Mouse (Mus musculus): ENCODE measurements around the gene Nedd4. TPM values are rescaled to one million over a fixed set of nuclear protein-coding genes. Genes with fewer than 3 reads are reported as not detected.

The Nedd4 gene
- polyA plus RNA-seq, 1 experiment from 2014 or later = 377 TPM

- TF ChIP-seq CTCF (IDR thresholded peaks at IDR 0.05; ENCODE audit: low read depth) = no peak
- H3K27me3 ChIP-seq (ENCODE audit: insufficient read depth, low read length) = no peaks in the 10 kb centered on the region
- H3K4me2 ChIP-seq (ENCODE audit: low read length) = no peak overlapping the region
- no peak for DNase-seq (ENCODE audit: low spot score)
- H3K9ac ChIP-seq (ENCODE audit: low read depth, low read length) = no peak overlapping the region
- H3K4me3 ChIP-seq (replicated peaks; ENCODE audit: low read depth, low read length) = no peak overlapping the region
- H3K27ac ChIP-seq = 0 out of 2 replicates have a peak overlapping the region, but pooled peaks have one; percentile 6
- 55% methylated on average over 8 of the region's 8 CpGs for WGBS
- peaks cover 43% of the 10 kb centered on the region for H3K36me3 ChIP-seq (ENCODE audit: insufficient read depth, low read length)
- H3K9me3 ChIP-seq (replicated peaks; ENCODE audit: low read length) = no peaks in the 10 kb centered on the region
- peaks cover 6% of the 10 kb centered on the region; the same call in 1 of the 2 replicates for H3K4me1 ChIP-seq (replicated peaks; ENCODE audit: insufficient read depth, low read length)
- no peak for ATAC-seq (replicated peaks; ENCODE audit: low FRiP score, low read depth)
These were observed 39.3 kb downstream of the Nedd4 start for GRCm38 (mm10) chr9:72701441-72701840.

GRCm38 (mm10) chr9:72702075-72702474 lies 39.9 kb downstream of the Nedd4 start:
- no peaks in the 10 kb centered on the region for H3K27me3 ChIP-seq (ENCODE audit: insufficient read depth, low read length)
- no peak overlapping the region for H3K4me2 ChIP-seq (ENCODE audit: low read length)
- no peaks in the 10 kb centered on the region for H3K9me3 ChIP-seq (replicated peaks; ENCODE audit: low read length)
- ATAC-seq (replicated peaks; ENCODE audit: low FRiP score, low read depth) (peak; percentile 33; the same call in 1 of the 2 replicates), DNase-seq (ENCODE audit: low spot score) (peak; percentile 48)
- peaks cover 6% of the 10 kb centered on the region; the same call in 1 of the 2 replicates for H3K4me1 ChIP-seq (replicated peaks; ENCODE audit: insufficient read depth, low read length)
- no peak for TF ChIP-seq CTCF (IDR thresholded peaks at IDR 0.05; ENCODE audit: low read depth)
- no peak overlapping the region for H3K4me3 ChIP-seq (replicated peaks; ENCODE audit: low read depth, low read length)
- no peak overlapping the region for H3K27ac ChIP-seq
- WGBS = 23% methylated on average over 2 of the region's 2 CpGs
- H3K36me3 ChIP-seq (ENCODE audit: insufficient read depth, low read length) = peaks cover 43% of the 10 kb centered on the region
- no peak overlapping the region for H3K9ac ChIP-seq (ENCODE audit: low read depth, low read length)

GRCm38 (mm10) chr9:72703142-72703541 lies 41.0 kb downstream of the Nedd4 start:
- Histone ChIP-seq H3K27ac (no peak overlapping the region), H3K9ac (ENCODE audit: low read depth, low read length) (no peak overlapping the region), H3K4me3 (replicated peaks; ENCODE audit: low read depth, low read length) (no peak overlapping the region), H3K9me3 (replicated peaks; ENCODE audit: low read length) (no peaks in the 10 kb centered on the region), H3K4me2 (ENCODE audit: low read length) (no peak overlapping the region), H3K36me3 (ENCODE audit: insufficient read depth, low read length) (peaks cover 44% of the 10 kb centered on the region), H3K27me3 (ENCODE audit: insufficient read depth, low read length) (no peaks in the 10 kb centered on the region), H3K4me1 (replicated peaks; ENCODE audit: insufficient read depth, low read length) (peaks cover 6% of the 10 kb centered on the region; the same call in 1 of the 2 replicates)
- 90% methylated on average over 4 of the region's 4 CpGs for WGBS
- DNase-seq (ENCODE audit: low spot score) (no peak), ATAC-seq (replicated peaks; ENCODE audit: low FRiP score, low read depth) (no peak)
- no peak for TF ChIP-seq CTCF (IDR thresholded peaks at IDR 0.05; ENCODE audit: low read depth)

- WGBS = 72% methylated on average over 6 of the region's 6 CpGs
- Histone ChIP-seq H3K4me3 (replicated peaks; ENCODE audit: low read depth, low read length) (no peak overlapping the region), H3K36me3 (ENCODE audit: insufficient read depth, low read length) (peaks cover 39% of the 10 kb centered on the region), H3K4me1 (replicated peaks; ENCODE audit: insufficient read depth, low read length) (peaks cover 6% of the 10 kb centered on the region; the same call in 1 of the 2 replicates), H3K9me3 (replicated peaks; ENCODE audit: low read length) (no peaks in the 10 kb centered on the region), H3K9ac (ENCODE audit: low read depth, low read length) (no peak overlapping the region), H3K27me3 (ENCODE audit: insufficient read depth, low read length) (no peaks in the 10 kb centered on the region), H3K4me2 (ENCODE audit: low read length) (no peak overlapping the region), H3K27ac (no peak overlapping the region)
- no peak for DNase-seq (ENCODE audit: low spot score)
- no peak for TF ChIP-seq CTCF (IDR thresholded peaks at IDR 0.05; ENCODE audit: low read depth)
- ATAC-seq (replicated peaks; ENCODE audit: low FRiP score, low read depth) = no peak
These were observed 41.6 kb downstream of the Nedd4 start for GRCm38 (mm10) chr9:72703754-72704153.

- Histone ChIP-seq H3K36me3 (ENCODE audit: insufficient read depth, low read length) (peaks cover 40% of the 10 kb centered on the region), H3K9me3 (replicated peaks; ENCODE audit: low read length) (no peaks in the 10 kb centered on the region), H3K27me3 (ENCODE audit: insufficient read depth, low read length) (no peaks in the 10 kb centered on the region), H3K4me3 (replicated peaks; ENCODE audit: low read depth, low read length) (no peak overlapping the region), H3K27ac (no peak overlapping the region), H3K4me2 (ENCODE audit: low read length) (no peak overlapping the region), H3K9ac (ENCODE audit: low read depth, low read length) (no peak overlapping the region), H3K4me1 (replicated peaks; ENCODE audit: insufficient read depth, low read length) (no peaks in the 10 kb centered on the region)
- DNase-seq (ENCODE audit: low spot score) = no peak
- TF ChIP-seq CTCF (IDR thresholded peaks at IDR 0.05; ENCODE audit: low read depth) = no peak
- ATAC-seq (replicated peaks; ENCODE audit: low FRiP score, low read depth) = no peak
- WGBS = 74% methylated on average over 2 of the region's 2 CpGs
These were observed 43.1 kb downstream of the Nedd4 start for GRCm38 (mm10) chr9:72705270-72705669.

GRCm38 (mm10) chr9:72707999-72708398 lies 45.9 kb downstream of the Nedd4 start:
- Histone ChIP-seq H3K4me3 (replicated peaks; ENCODE audit: low read depth, low read length) (no peak overlapping the region), H3K4me2 (ENCODE audit: low read length) (no peak overlapping the region), H3K27ac (no peak overlapping the region), H3K4me1 (replicated peaks; ENCODE audit: insufficient read depth, low read length) (no peaks in the 10 kb centered on the region), H3K9me3 (replicated peaks; ENCODE audit: low read length) (no peaks in the 10 kb centered on the region), H3K9ac (ENCODE audit: low read depth, low read length) (no peak overlapping the region), H3K36me3 (ENCODE audit: insufficient read depth, low read length) (peaks cover 46% of the 10 kb centered on the region), H3K27me3 (ENCODE audit: insufficient read depth, low read length) (no peaks in the 10 kb centered on the region)
- no peak for ATAC-seq (replicated peaks; ENCODE audit: low FRiP score, low read depth)
- no peak for DNase-seq (ENCODE audit: low spot score)
- TF ChIP-seq CTCF (IDR thresholded peaks at IDR 0.05; ENCODE audit: low read depth) = no peak
- 75% methylated on average over 2 of the region's 2 CpGs for WGBS

GRCm38 (mm10) chr9:72708690-72709089 lies 46.5 kb downstream of the Nedd4 start:
- WGBS = 84% methylated on average over 5 of the region's 5 CpGs
- Histone ChIP-seq H3K27me3 (ENCODE audit: insufficient read depth, low read length) (no peaks in the 10 kb centered on the region), H3K27ac (no peak overlapping the region), H3K4me2 (ENCODE audit: low read length) (no peak overlapping the region), H3K4me3 (replicated peaks; ENCODE audit: low read depth, low read length) (no peak overlapping the region), H3K36me3 (ENCODE audit: insufficient read depth, low read length) (peaks cover 44% of the 10 kb centered on the region), H3K9me3 (replicated peaks; ENCODE audit: low read length) (no peaks in the 10 kb centered on the region), H3K9ac (ENCODE audit: low read depth, low read length) (no peak overlapping the region), H3K4me1 (replicated peaks; ENCODE audit: insufficient read depth, low read length) (no peaks in the 10 kb centered on the region)
- TF ChIP-seq CTCF (IDR thresholded peaks at IDR 0.05; ENCODE audit: low read depth) = no peak
- DNase-seq (ENCODE audit: low spot score) (no peak), ATAC-seq (replicated peaks; ENCODE audit: low FRiP score, low read depth) (no peak)
